Mouse (Mus musculus): ENCODE measurements around the gene Neurl4.
"Not testable (repeated sequence)": the region's sequence is repeated elsewhere in the genome, so short reads cannot be mapped to it uniquely, and the experiment has no call there.

The Neurl4 gene

GRCm38 (mm10) chr11:69953267-69953915 is 52.5 kb downstream of the Neurl4 start:
- DNase-seq (ENCODE audit: low read depth, low spot score) = no peak

- not testable (repeated sequence) for DNase-seq (ENCODE audit: low read depth, low spot score)
Observed at GRCm38 (mm10) chr11:69955618-69956017, 54.7 kb downstream of the Neurl4 start.

GRCm38 (mm10) chr11:69956218-69956617 is 55.3 kb downstream of the Neurl4 start:
- DNase-seq (ENCODE audit: low read depth, low spot score) = no peak

GRCm38 (mm10) chr11:69960616-69961015 is 59.7 kb downstream of the Neurl4 start:
- no peak for DNase-seq (ENCODE audit: low read depth, low spot score)

GRCm38 (mm10) chr11:69961841-69962240 is 61.0 kb downstream of the Neurl4 start:
- no peak for DNase-seq (ENCODE audit: low read depth, low spot score)
